Mouse (Mus musculus) lung, postnatal 0 days (tissue): ENCODE results near the gene Gm128.

Experiments
- CTCF ChIP-seq: IDR thresholded peaks from 2 replicates; pipeline ENCODE4 v1.5.1; 2016; ENCODE audit warnings: antibody characterized with exemption, mild to moderate bottlenecking
- EP300 ChIP-seq: IDR thresholded peaks from 2 replicates; pipeline ENCODE4 v1.6.1; 2016; ENCODE audit warnings: antibody characterized with exemption, mild to moderate bottlenecking, control low read depth

DNA sequence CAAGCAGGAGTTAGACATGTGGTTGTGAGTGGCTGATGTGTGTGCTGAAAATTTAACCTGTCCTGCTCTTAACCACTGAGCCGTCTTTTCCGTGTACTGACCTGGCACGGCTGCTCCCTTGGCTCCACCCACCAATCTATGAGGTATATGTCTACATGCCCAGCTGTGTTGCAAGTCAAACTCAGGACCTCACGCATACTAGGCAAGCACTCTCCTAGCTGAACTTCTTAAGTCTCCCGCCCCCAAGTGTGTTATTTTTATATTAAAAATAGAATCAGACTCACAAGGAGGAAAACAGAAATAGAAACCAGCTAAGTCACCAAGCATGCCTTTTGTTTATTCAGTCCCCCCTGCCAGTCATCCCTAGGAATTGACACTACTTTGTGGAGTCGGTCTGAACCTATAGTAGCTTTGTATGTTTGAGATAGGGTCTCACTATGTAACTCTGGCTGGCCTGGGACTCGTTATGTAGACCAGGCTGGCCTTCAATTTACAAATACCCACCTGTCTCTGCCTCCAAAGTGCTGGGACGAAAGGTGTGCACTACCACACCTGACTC, 3.8 kb downstream of the Gm128 start:
- no peak for TF ChIP-seq CTCF
- TF ChIP-seq EP300 = no peak
